Mouse (Mus musculus) midbrain, embryonic 14.5 days (tissue): Measurements from ENCODE around the gene Ctrc. TPM values are rescaled to one million over a fixed set of nuclear protein-coding genes. Genes with fewer than 3 reads are reported as not detected.

ENCODE experiments used
- ATAC-seq: fragments of 200-750 bp; cut with Nextera tagmentation; 2 replicates; pipeline ENCODE4 v1.8.0; 2017; ENCODE audit warnings: moderate number of reproducible peaks, moderate library complexity; ENCODE audit not compliant: low FRiP score, low TSS enrichment
- DNase-seq: peaks from one replicate; pipeline ENCODE4 v3.0.0-alpha.2; 2015
- H3K27ac ChIP-seq: fragments of 300-500 bp; sonication (generic); replicated peaks from 2 replicates; pipeline ENCODE4 v1.5.1; 2014; ENCODE audit warnings: mild to moderate bottlenecking, low read depth, low read length, moderate library complexity
- H3K27me3 ChIP-seq: fragments of 300-500 bp; sonication (generic); 2 replicates; pipeline ENCODE4 v1.6.1; 2014; ENCODE audit warnings: low read length, control low read depth, mixed read lengths; ENCODE audit not compliant: control insufficient read depth, insufficient read depth
- H3K36me3 ChIP-seq: fragments of 300-500 bp; sonication (generic); 2 replicates; pipeline ENCODE4 v1.6.1; 2014; ENCODE audit warnings: low read length, control low read depth; ENCODE audit not compliant: control insufficient read depth, insufficient read depth
- H3K4me1 ChIP-seq: fragments of 300-500 bp; sonication (generic); 2 replicates; pipeline ENCODE4 v1.6.1; 2014; ENCODE audit warnings: mild to moderate bottlenecking, antibody characterized with exemption, low read length, control low read depth; ENCODE audit not compliant: control insufficient read depth, insufficient read depth
- H3K4me2 ChIP-seq: fragments of 300-500 bp; sonication (generic); 2 replicates; pipeline ENCODE4 v1.6.1; 2014; ENCODE audit warnings: mild to moderate bottlenecking, low read length, moderate library complexity
- H3K4me3 ChIP-seq: fragments of 300-500 bp; sonication (generic); replicated peaks from 2 replicates; pipeline ENCODE4 v1.5.1; 2014; ENCODE audit warnings: low read depth, low read length
- H3K9ac ChIP-seq: fragments of 300-500 bp; sonication (generic); replicated peaks from 2 replicates; pipeline ENCODE4 v1.6.1; 2014; ENCODE audit warnings: mild to moderate bottlenecking, low read length, moderate library complexity
- H3K9me3 ChIP-seq: fragments of 300-500 bp; sonication (generic); 2 replicates; pipeline ENCODE4 v1.6.1; 2016; ENCODE audit warnings: low read length, control low read depth, mixed read lengths; ENCODE audit not compliant: control insufficient read depth
- WGBS: fragments of 180-500 bp; shearing (Covaris S2); extraction: QIAGEN DNeasy Blood & Tissue Kit; methylation state at CpG from one replicate; pipeline ENCODE4 v1.1.7; 2014; 5-methylcytosine and 5-hydroxymethylcytosine counted together
- polyA plus RNA-seq: library from polyadenylated mRNA; unstranded; fragments of >200 nt; fragmentation: Nextera tagmentation; extraction: Ambion mirVana; gene quantifications from 2 replicates; pipeline ENCODE4 v1.2.1, GENCODE M21; 2014

Ctrc gene
- polyA plus RNA-seq, 1 experiment from 2014 or later: not detected

- no peaks in the 10 kb centered on the region for H3K27me3 ChIP-seq
- WGBS: 66% methylated on average over 5 of the region's 5 CpGs
Observed at GRCm38 (mm10) chr4:141834536-141835095, 11.5 kb downstream of the Ctrc start.

GRCm38 (mm10) chr4:141833911-141834310, 12.2 kb downstream of the Ctrc start:
- no peaks in the 10 kb centered on the region for H3K27me3 ChIP-seq
- ATAC-seq: no peak
- no peaks in the 10 kb centered on the region for H3K36me3 ChIP-seq
- no peak overlapping the region for H3K4me3 ChIP-seq
- no peak overlapping the region for H3K9ac ChIP-seq
- no peak overlapping the region for H3K27ac ChIP-seq
- no peaks in the 10 kb centered on the region for H3K4me1 ChIP-seq
- no peaks in the 10 kb centered on the region for H3K9me3 ChIP-seq
- DNase-seq: no peak
- 45% methylated on average over 1 of the region's 1 CpGs for WGBS
- H3K4me2 ChIP-seq: no peak overlapping the region

More at GRCm38 (mm10) chr4:141834536-141835095, 11.5 kb downstream of the Ctrc start:
- Histone ChIP-seq H3K9ac (no peak overlapping the region), H3K4me2 (no peak overlapping the region), H3K4me3 (no peak overlapping the region), H3K27ac (no peak overlapping the region), H3K9me3 (no peaks in the 10 kb centered on the region), H3K4me1 (no peaks in the 10 kb centered on the region), H3K36me3 (no peaks in the 10 kb centered on the region)
- no peak for DNase-seq
- ATAC-seq: no peak

GRCm38 (mm10) chr4:141831361-141831760, 14.8 kb downstream of the Ctrc start:
- no peaks in the 10 kb centered on the region for H3K36me3 ChIP-seq
- H3K27ac ChIP-seq: no peak overlapping the region
- no peak for ATAC-seq
- no peak for DNase-seq
- no peak overlapping the region for H3K9ac ChIP-seq
- no peaks in the 10 kb centered on the region for H3K27me3 ChIP-seq
- no peaks in the 10 kb centered on the region for H3K4me1 ChIP-seq
- H3K9me3 ChIP-seq: no peaks in the 10 kb centered on the region
- no peak overlapping the region for H3K4me3 ChIP-seq
- no peak overlapping the region for H3K4me2 ChIP-seq
- 85% methylated on average over 7 of the region's 7 CpGs for WGBS

GRCm38 (mm10) chr4:141830381-141830780, 15.8 kb downstream of the Ctrc start:
- H3K4me3 ChIP-seq: no peak overlapping the region
- ATAC-seq (no peak), DNase-seq (no peak)
- H3K9me3 ChIP-seq: no peaks in the 10 kb centered on the region
- H3K9ac ChIP-seq: no peak overlapping the region
- no peaks in the 10 kb centered on the region for H3K4me1 ChIP-seq
- no peak overlapping the region for H3K4me2 ChIP-seq
- H3K36me3 ChIP-seq: no peaks in the 10 kb centered on the region
- 54% methylated on average over 11 of the region's 11 CpGs for WGBS
- H3K27ac ChIP-seq: no peak overlapping the region
- H3K27me3 ChIP-seq: no peaks in the 10 kb centered on the region

GRCm38 (mm10) chr4:141828177-141828576, 18.0 kb downstream of the Ctrc start:
- Histone ChIP-seq H3K9me3 (no peaks in the 10 kb centered on the region), H3K4me2 (no peak overlapping the region), H3K4me1 (no peaks in the 10 kb centered on the region), H3K27ac (no peak overlapping the region), H3K9ac (no peak overlapping the region), H3K27me3 (no peaks in the 10 kb centered on the region), H3K4me3 (no peak overlapping the region), H3K36me3 (no peaks in the 10 kb centered on the region)
- 82% methylated on average over 4 of the region's 4 CpGs for WGBS
- ATAC-seq (no peak), DNase-seq (no peak)

GRCm38 (mm10) chr4:141827401-141827800, 18.8 kb downstream of the Ctrc start:
- WGBS: 93% methylated on average over 2 of the region's 2 CpGs

GRCm38 (mm10) chr4:141826060-141826459, 20.1 kb downstream of the Ctrc start, which contains the start of gene Cela2a:
Gene Cela2a, minus strand, starts transcription at chr4:141826160.
- Histone ChIP-seq H3K4me1 (no peaks in the 10 kb centered on the region), H3K27me3 (no peaks in the 10 kb centered on the region), H3K27ac (no peak within 1 kb of the TSS), H3K4me2 (no peak within 1 kb of the TSS), H3K36me3 (no peaks in the 10 kb centered on the region), H3K9me3 (no peaks in the 10 kb centered on the region), H3K4me3 (no peak within 1 kb of the TSS), H3K9ac (no peak within 1 kb of the TSS)
- DNase-seq (no peak), ATAC-seq (no peak)
- 60% methylated on average over 5 of the region's 5 CpGs for WGBS

More at GRCm38 (mm10) chr4:141827401-141827800, 18.8 kb downstream of the Ctrc start:
- H3K9ac ChIP-seq: no peak overlapping the region
- H3K4me2 ChIP-seq: no peak overlapping the region
- ATAC-seq (no peak), DNase-seq (no peak)
- no peaks in the 10 kb centered on the region for H3K27me3 ChIP-seq
- no peaks in the 10 kb centered on the region for H3K9me3 ChIP-seq
- no peak overlapping the region for H3K27ac ChIP-seq
- no peaks in the 10 kb centered on the region for H3K4me1 ChIP-seq
- no peaks in the 10 kb centered on the region for H3K36me3 ChIP-seq
- no peak overlapping the region for H3K4me3 ChIP-seq

GRCm38 (mm10) chr4:141822979-141823378, 23.2 kb downstream of the Ctrc start:
- Histone ChIP-seq H3K4me1 (no peaks in the 10 kb centered on the region), H3K4me2 (no peak overlapping the region), H3K9ac (no peak overlapping the region), H3K27ac (no peak overlapping the region), H3K4me3 (no peak overlapping the region), H3K27me3 (no peaks in the 10 kb centered on the region), H3K36me3 (no peaks in the 10 kb centered on the region), H3K9me3 (no peaks in the 10 kb centered on the region)
- ATAC-seq (no peak), DNase-seq (peak; percentile 9)
- 72% methylated on average over 3 of the region's 3 CpGs for WGBS

GRCm38 (mm10) chr4:141822089-141822488, 24.1 kb downstream of the Ctrc start:
- Histone ChIP-seq H3K9ac (no peak overlapping the region), H3K36me3 (no peaks in the 10 kb centered on the region), H3K4me3 (no peak overlapping the region), H3K4me2 (no peak overlapping the region), H3K27me3 (no peaks in the 10 kb centered on the region), H3K4me1 (no peaks in the 10 kb centered on the region), H3K9me3 (no peaks in the 10 kb centered on the region), H3K27ac (no peak overlapping the region)
- DNase-seq: no peak
- no peak for ATAC-seq
- 75% methylated on average over 10 of the region's 10 CpGs for WGBS
